Mouse (Mus musculus) olfactory bulb, adult 2 months (tissue): ENCODE data around the gene Bicra.

Experiments
- CTCF ChIP-seq: fragments of 200-500 bp; IDR thresholded peaks from 2 replicates; pipeline ENCODE4 v1.5.1; 2012; ENCODE audit warnings: low read depth, mild to moderate bottlenecking, low read length, moderate library complexity; ENCODE audit not compliant: insufficient read depth
- POLR2A ChIP-seq: fragments of 200-500 bp; IDR thresholded peaks from 2 replicates; pipeline ENCODE4 v1.6.1; 2012; ENCODE audit warnings: mild to moderate bottlenecking, low read depth, low read length, moderate library complexity; ENCODE audit not compliant: insufficient read depth

DNA sequence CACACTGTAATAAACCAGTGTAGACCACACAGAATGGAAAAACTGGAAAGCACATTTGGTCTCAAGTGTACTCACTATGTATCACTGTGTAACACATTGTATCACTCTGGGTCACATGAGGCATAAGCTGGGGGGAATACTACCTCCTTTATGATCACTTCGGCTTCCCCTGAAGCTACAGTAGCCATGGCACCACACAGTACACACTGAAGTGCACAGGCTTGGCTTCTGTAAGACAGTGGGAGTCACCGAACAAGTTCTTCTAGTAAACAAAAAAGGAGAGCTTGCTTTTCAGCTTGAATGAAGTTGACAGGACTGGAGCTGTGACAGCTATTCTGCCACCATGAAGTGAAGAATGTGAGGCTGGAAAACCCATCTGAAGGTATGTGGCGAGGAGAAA, 42.7 kb downstream of the Bicra start:
- TF ChIP-seq CTCF, result no peak
- no peak for TF ChIP-seq POLR2A
